Mouse (Mus musculus) small intestine, adult 2 months (tissue): Measurements from ENCODE around the gene Hmg20b. TPM values are rescaled to one million over a fixed set of nuclear protein-coding genes. Genes with fewer than 3 reads are reported as not detected.

Experiments used
- H3K27ac ChIP-seq: fragments of 200-500 bp; 2 replicates; pipeline ENCODE4 v1.5.1; 2012; ENCODE audit warnings: low read depth, low read length, control low read depth, inconsistent platforms; ENCODE audit not compliant: insufficient read depth
- H3K27me3 ChIP-seq: fragments of 200-500 bp; 2 replicates; pipeline ENCODE4 v1.6.1; 2012; ENCODE audit warnings: mild to moderate bottlenecking, moderate library complexity, low read length, inconsistent platforms; ENCODE audit not compliant: control insufficient read depth, insufficient read depth
- H3K36me3 ChIP-seq: fragments of 200-500 bp; 2 replicates; pipeline ENCODE4 v1.6.1; 2012; ENCODE audit warnings: mild to moderate bottlenecking, low read length, control low read depth, inconsistent platforms; ENCODE audit not compliant: control insufficient read depth, insufficient read depth
- H3K4me1 ChIP-seq: fragments of 200-500 bp; 2 replicates; pipeline ENCODE4 v1.6.1; 2012; ENCODE audit warnings: low read length, inconsistent platforms, mixed read lengths; ENCODE audit not compliant: control insufficient read depth, insufficient read depth, insufficient read length
- H3K4me3 ChIP-seq: fragments of 200-500 bp; 2 replicates; pipeline ENCODE4 v1.5.1; 2012; ENCODE audit warnings: low read depth, mild to moderate bottlenecking, control low read depth, inconsistent platforms, low read length, moderate library complexity
- CTCF ChIP-seq: fragments of 200-500 bp; IDR thresholded peaks from 2 replicates; pipeline ENCODE4 v1.5.1; 2012; ENCODE audit warnings: low read depth, mild to moderate bottlenecking, control low read depth, inconsistent platforms, low read length, moderate library complexity, mixed read lengths; ENCODE audit not compliant: insufficient replicate concordance, insufficient read length; ENCODE audit errors: extremely low read depth
- POLR2A ChIP-seq: fragments of 200-500 bp; IDR thresholded peaks from 2 replicates; pipeline ENCODE4 v1.6.1; 2012; ENCODE audit warnings: low read depth, mild to moderate bottlenecking, control low read depth, inconsistent platforms, low read length, moderate library complexity
- WGBS: fragments of 180-500 bp; shearing (Covaris S2); methylation state at CpG from one replicate; pipeline ENCODE4 v1.1.7; 2018; 5-methylcytosine and 5-hydroxymethylcytosine counted together
- polyA plus RNA-seq: library from polyadenylated mRNA; depleted of rRNA; stranded (reverse); fragments of >200 nt; gene quantifications from 2 replicates; pipeline ENCODE4 v1.2.3, GENCODE M21; 2012

Gene Hmg20b
- polyA plus RNA-seq, 1 experiment, result 196 TPM

DNA sequence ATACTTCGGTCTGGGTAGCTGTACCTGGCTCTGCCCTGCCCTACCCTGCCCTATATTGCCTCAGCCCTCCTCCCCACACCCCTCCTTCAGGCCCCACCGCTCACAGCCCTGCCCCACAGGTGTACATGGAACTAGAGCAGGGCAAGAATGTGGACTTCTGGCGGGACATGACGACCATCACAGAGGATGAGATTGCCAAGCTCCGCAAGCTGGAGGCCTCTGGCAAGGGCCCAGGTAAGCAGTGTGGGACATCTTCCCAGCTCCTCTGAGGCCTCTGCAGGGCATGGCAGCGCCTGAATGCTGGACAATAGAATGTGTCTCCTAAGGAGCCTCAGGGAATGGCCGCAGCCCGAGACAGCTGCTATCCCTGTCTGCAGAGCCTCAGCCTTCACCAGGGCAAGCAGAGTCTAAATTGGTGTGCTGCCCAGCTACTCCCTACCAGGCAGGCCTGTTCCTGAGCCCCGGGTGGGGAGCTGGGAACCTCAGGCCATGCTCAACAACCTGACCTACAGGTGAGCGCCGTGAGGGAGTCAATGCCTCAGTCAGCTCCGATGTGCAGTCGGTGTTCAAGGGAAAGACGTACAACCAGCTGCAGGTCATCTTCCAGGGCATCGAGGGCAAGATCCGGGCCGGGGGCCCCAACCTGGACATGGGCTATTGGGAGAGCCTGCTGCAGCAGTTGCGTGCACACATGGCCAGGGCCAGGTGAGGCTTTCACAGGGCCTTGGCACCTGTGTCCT is 26.3 kb downstream of the Hmg20b start:
- H3K27me3 ChIP-seq, result no peaks in the 10 kb centered on the region
- H3K4me1 ChIP-seq, result peaks cover 16% of the 10 kb centered on the region
- 91% methylated on average over 18 of the region's 18 CpGs for WGBS
- no peak overlapping the region for H3K4me3 ChIP-seq
- no peak overlapping the region for H3K27ac ChIP-seq
- H3K36me3 ChIP-seq, result peaks cover 49% of the 10 kb centered on the region
- TF ChIP-seq POLR2A (no peak), CTCF (no peak)

DNA sequence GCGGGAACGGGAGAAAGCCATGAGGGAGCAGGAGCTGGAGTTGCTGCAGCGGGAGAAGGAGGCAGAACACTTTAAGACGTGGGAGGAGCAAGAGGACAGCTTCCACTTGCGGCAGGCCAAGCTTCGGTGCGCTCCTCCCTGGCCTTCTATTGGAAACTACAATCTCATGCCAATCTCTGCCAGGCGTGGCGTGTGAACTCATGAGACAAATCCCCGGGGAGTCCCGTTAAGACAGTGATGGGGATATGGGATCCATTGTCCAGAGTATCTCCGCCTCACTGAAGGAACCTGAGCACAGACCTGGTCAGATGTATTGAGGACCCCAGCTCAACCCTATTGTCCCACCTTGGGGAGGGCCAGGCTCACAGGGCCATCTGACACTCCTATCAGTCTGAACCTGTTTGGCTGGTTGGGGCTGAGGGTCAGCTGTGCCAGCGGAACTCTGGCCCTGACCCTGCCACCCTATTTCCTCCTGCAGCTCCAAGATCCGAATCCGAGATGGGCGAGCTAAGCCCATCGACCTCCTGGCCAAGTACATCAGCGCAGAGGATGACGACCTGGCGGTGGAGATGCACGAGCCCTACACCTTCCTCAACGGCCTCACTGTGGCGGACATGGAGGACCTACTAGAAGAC is 27.0 kb downstream of the Hmg20b start:
- TF ChIP-seq CTCF, result no peak
- no peak for TF ChIP-seq POLR2A
- Histone ChIP-seq H3K4me3 (no peak overlapping the region), H3K4me1 (peaks cover 18% of the 10 kb centered on the region), H3K36me3 (peaks cover 49% of the 10 kb centered on the region), H3K27me3 (no peaks in the 10 kb centered on the region), H3K27ac (no peak overlapping the region)
- 89% methylated on average over 23 of the region's 23 CpGs for WGBS

DNA sequence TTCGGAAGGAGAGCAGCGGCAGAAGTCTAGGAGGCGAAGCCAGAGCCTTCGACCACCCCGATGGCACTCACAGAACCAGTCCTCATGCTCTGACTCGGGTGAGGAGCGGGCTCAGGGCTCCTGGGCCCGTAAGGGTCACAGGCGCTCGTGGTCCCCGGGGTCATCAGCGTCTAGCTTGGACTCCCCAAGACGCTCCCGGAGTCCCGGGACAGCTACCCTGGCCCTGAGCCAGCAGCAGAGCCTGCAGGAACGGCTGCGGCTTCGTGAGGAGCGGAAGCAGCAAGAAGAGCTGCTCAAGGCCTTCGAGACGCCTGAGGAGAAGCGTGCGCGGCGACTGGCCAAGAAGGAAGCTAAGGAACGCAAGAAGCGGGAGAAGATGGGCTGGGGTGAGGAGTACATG is 27.8 kb downstream of the Hmg20b start:
- Histone ChIP-seq H3K27ac (no peak overlapping the region), H3K27me3 (no peaks in the 10 kb centered on the region), H3K4me1 (peaks cover 23% of the 10 kb centered on the region), H3K36me3 (peaks cover 49% of the 10 kb centered on the region), H3K4me3 (no peak overlapping the region; the same call in 1 of the 2 replicates)
- TF ChIP-seq CTCF, result no peak
- 91% methylated on average over 27 of the region's 27 CpGs for WGBS

DNA sequence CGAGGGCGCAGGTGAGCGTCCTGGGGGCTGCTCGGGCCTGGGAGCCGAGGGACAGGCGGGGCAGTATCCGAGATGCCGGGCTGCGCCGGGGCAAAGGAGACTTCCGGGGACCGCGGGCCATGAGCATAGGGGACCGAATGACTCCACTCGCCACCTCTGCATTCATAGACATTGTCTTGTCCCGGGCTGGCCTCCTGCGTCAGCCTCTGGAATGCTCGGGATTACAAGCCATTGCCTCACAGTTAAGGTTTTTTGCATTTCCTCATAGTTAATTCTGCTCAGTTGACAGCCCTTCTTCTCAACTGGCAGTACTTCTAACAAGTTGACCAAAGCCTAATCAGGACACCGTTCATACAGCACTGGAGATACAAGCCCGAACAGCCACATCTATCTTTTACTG is 28.8 kb downstream of the Hmg20b start:
- H3K36me3 ChIP-seq, result peaks cover 41% of the 10 kb centered on the region
- H3K4me1 ChIP-seq, result peaks cover 30% of the 10 kb centered on the region
- peak overlapping the region; percentile 88; the same call in 1 of the 2 replicates for H3K27ac ChIP-seq
- under 1% methylated on average over 20 of the region's 20 CpGs for WGBS
- TF ChIP-seq CTCF, result no peak
- TF ChIP-seq POLR2A, result no peak
- H3K27me3 ChIP-seq, result no peaks in the 10 kb centered on the region
- peak overlapping the region; percentile 82 for H3K4me3 ChIP-seq

DNA sequence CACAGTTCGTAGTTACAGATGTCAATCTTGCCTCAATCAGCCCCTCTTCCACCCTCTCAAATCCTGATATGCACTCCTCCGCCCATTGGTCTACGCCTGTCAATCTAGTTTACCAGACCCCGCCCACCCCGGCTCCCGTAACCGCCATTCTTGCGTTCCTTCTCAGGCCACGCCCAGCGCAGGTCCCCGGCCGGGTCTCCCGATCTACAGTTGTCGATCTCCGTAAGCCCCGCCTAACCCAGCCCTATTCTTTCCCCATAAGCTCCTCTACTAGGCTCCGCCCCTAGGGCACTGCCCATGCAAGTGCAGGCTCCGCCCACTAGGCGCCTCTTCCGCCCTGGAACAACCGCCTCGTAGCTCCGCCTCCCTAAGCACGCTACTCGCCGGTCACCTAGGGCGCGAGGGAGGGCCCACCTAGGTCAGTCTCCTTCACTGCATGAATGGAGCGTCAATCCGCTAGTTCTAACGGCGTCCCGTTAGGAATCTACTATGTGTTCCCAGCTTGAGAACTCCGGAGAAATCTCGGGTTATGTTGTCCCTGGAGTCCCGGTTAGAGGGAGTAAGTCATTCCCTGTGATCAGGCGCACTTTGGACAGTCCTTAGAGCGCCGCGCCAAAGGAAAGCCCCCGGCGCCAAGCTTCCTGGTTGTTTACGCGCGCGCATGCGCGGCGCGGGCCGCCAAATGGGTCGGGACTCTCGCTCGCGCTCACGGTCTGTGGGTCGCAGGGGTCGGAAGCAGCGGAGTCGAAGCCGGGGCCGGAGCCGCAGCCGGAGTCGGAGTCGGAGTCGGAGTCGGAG is 29.5 kb downstream of the Hmg20b start, which contains the start of gene Cactin:
Cactin (plus strand) TSS at position 554 of the 798 bp plus-strand sequence.
- WGBS, result under 1% methylated on average over 68 of the region's 68 CpGs

DNA sequence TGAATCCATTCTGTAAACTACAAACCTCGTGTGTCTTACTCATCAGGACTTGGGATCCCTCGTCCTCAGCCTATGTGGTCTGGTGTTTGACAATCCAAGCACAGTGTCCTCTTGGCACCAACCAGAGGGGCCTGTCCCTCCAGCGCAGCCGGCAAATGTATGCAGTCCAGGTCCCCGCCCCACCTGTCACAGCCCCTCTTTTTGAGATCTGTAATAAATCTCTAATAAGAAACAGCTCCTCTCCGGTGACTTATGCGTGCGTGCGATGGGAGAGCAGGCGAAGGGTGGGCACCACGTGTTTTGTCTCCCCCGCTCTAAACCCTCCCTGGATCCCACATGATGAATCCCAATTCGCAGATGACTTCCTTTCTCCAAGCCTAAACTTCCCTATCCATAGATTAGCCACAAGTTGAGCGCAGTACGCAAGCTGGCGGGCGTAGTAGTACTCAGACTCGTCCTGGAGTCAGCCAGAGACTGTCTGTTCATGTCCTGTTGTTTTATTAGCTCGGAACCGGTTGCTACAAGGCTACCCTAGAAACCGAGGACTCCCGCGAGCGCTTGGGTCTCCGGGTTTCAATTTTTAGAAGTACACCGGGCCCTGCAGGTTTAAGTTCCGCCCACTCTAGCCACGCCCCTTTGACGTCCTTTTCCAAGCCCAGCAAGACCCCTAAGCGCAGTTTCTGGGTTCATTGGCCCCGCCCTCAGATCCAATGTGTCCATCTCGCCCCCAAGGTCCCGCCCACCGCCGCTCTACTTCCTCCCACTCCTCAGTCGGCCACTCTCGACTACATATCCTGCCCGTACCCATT is 30.3 kb downstream of the Hmg20b start:
- Histone ChIP-seq H3K4me3 (peak overlapping the region; percentile 65), H3K36me3 (peaks cover 26% of the 10 kb centered on the region), H3K4me1 (peaks cover 30% of the 10 kb centered on the region), H3K27ac (peak overlapping the region; percentile 91), H3K27me3 (no peaks in the 10 kb centered on the region)
- TF ChIP-seq CTCF, result no peak
- TF ChIP-seq POLR2A, result no peak
- under 1% methylated on average over 38 of the region's 38 CpGs for WGBS

More for the DNA sequence above, 29.5 kb downstream of the Hmg20b start, which contains the start of gene Cactin:
- H3K36me3 ChIP-seq, result peaks cover 34% of the 10 kb centered on the region
- peak within 1 kb of the TSS; percentile 82 for H3K4me3 ChIP-seq
- peak within 1 kb of the TSS; percentile 91 for H3K27ac ChIP-seq
- H3K27me3 ChIP-seq, result no peaks in the 10 kb centered on the region
- peaks cover 30% of the 10 kb centered on the region for H3K4me1 ChIP-seq
- TF ChIP-seq CTCF, result no peak
- TF ChIP-seq POLR2A, result peak; percentile 49; the same call in 1 of the 2 replicates
